Mouse (Mus musculus) small intestine, adult 2 months (tissue): ENCODE data around the gene Pak1ip1.

Source experiments
- CTCF ChIP-seq: fragments of 200-500 bp; IDR thresholded peaks from 2 replicates; pipeline ENCODE4 v1.5.1; 2012; ENCODE audit warnings: low read depth, mild to moderate bottlenecking, control low read depth, inconsistent platforms, low read length, moderate library complexity, mixed read lengths; ENCODE audit not compliant: insufficient replicate concordance, insufficient read length; ENCODE audit errors: extremely low read depth
- POLR2A ChIP-seq: fragments of 200-500 bp; IDR thresholded peaks from 2 replicates; pipeline ENCODE4 v1.6.1; 2012; ENCODE audit warnings: low read depth, mild to moderate bottlenecking, control low read depth, inconsistent platforms, low read length, moderate library complexity

DNA sequence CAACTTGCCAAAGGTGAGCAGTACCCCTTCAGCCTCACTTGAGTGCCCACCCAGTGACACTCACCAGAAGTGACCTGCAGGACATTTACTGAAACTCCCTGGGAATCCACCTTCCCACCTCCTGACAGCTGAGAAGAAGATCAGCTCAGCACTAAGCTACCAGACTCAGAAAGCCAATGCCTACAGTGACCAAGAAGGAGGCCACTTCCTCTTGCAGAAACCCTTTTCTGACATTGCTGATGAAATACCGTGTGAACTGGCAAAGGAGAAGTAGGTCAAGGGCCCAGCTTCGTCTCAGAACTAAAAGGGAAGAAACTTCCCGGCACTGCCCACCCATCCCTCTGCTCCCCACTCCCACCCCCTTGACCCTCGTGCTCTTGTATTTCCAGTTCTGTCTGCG, 32.3 kb upstream of the Pak1ip1 start:
- TF ChIP-seq CTCF (no peak), POLR2A (no peak)
